Mouse (Mus musculus): Measurements from ENCODE around the gene 4930564D02Rik. TPM values are rescaled to one million over a fixed set of nuclear protein-coding genes. Genes with fewer than 3 reads are reported as not detected.

The 4930564D02Rik gene
- total RNA-seq (2023; ENCODE audit: inconsistent age) = not detected in 4 replicates

DNA sequence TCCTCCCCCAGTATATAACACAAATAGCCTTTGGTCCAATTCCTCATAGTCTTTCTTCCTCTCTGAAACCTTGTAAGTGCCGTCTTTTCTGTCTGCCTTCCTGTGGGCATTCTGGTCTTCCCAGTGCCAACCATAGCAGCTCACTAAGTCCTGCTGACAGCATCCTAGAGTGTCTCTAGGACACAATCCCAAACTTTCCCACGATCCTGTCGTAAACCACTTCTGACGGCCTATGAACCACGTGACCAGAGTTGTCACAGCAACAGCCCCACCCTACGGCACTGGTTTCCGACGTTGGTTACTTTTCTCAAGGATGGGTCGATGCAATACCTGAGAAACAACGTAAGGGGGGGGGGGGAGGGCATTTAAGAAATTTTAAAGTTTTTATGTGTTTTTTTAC, at the start of gene 4930564D02Rik:
Gene 4930564D02Rik, plus strand, starts transcription at position 301 of the 400 bp plus-strand sequence.

DNA sequence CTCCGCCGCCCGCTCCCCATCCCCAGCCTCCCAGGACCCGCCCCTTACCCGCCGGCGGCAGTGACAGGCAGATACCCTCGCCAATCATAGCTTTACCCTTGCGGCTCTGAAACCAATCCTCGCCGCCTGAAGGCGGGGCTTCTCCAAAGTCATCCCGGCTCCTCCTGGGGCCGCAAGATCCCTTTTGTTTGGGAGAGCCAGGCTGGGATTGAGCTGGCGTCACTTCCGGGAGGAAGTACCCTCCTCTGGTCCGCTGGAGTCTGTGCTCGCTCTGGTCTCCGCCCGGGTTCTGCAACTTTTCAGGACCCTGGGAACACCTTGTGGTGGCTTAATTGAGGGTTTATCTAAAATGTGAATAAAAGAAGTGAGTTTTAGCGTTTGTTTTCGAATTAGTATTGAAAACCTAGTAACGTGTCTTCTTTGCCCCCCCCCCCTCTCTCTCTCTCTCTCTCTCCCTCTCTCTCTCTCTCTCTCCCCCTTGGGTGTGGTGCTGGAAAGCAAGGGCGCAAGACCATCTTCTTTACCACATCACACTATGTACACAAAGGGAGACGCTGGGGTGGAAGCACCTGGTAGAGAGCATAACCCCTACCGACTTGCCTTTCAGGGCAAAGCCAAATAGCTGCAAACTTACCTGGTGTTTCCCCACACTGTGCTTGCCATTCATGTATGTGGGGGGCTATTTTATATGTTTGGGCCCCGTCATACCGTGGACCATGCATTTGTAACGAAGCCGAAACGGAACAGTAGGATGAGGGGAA, 13.5 kb upstream of the 4930564D02Rik start, which contains the start of gene Cttnbp2nl:
Gene Cttnbp2nl, minus strand, starts transcription at position 210 of the 761 bp plus-strand sequence.

Other genes with a start within 250 kb of the 4930564D02Rik start
- 22.7 to 31.9 TPM (median 27.0 TPM) in 4 replicates for gene Mov10, start 248.3 kb upstream of the 4930564D02Rik start, total RNA-seq (2023; ENCODE audit: inconsistent age)
- 18.8 to 21.5 TPM (median 20.2 TPM) in 4 replicates for gene St7l, start 202.8 kb upstream of the 4930564D02Rik start, total RNA-seq (2023; ENCODE audit: inconsistent age)
- gene Capza1, start 202.3 kb upstream of the 4930564D02Rik start, total RNA-seq (2023; ENCODE audit: inconsistent age) = 126 to 172 TPM (median 163 TPM) in 4 replicates
- gene Wnt2b, start 104.9 kb upstream of the 4930564D02Rik start, total RNA-seq (2023; ENCODE audit: inconsistent age) = 0.22 TPM in 1 of 4 replicates, not detected in the others
- gene Cttnbp2nl, start 13.7 kb upstream of the 4930564D02Rik start, total RNA-seq (2023; ENCODE audit: inconsistent age) = 0.26 to 0.58 TPM (median 0.33 TPM) in 3 of 4 replicates, not detected in the other

Measured in B cell, adult (primary cell).